Mouse (Mus musculus) CH12.LX (cell line): ENCODE measurements at regions not wholly inside any gene's neighbourhood (a gene's known extent, or its start where the extent isn't known, plus 50 kb on each side); places are given as distances from the start of the nearest gene placed in this dataset.
"Not testable (repeated sequence)": the region's sequence is repeated elsewhere in the genome, so short reads cannot be mapped to it uniquely, and the experiment has no call there.

ENCODE experiments used
- DNase-seq: peaks from one replicate; pipeline ENCODE4 v3.0.0-alpha.2; 2013; ENCODE audit errors: extremely low read depth
- H3K27ac ChIP-seq: 2 replicates; pipeline ENCODE4 v1.5.1; 2012; ENCODE audit warnings: low read depth, mild to moderate bottlenecking, control low read depth, moderate library complexity; ENCODE audit not compliant: insufficient read depth
- H3K27me3 ChIP-seq: replicated peaks from 2 replicates; pipeline ENCODE3; 2012; ENCODE audit warnings: inconsistent platforms
- H3K36me3 ChIP-seq, 2 experiments: replicated peaks in 1 of 2; 2 replicates each; pipeline versions ENCODE3 to v1.6.1; 2012; ENCODE audit warnings: inconsistent platforms in 1 of 2, low read length in 1 of 2, mild to moderate bottlenecking in 1 of 2, mixed read lengths in 1 of 2, moderate library complexity in 1 of 2; ENCODE audit not compliant: control insufficient read depth in 1 of 2, insufficient read depth in 1 of 2
- H3K4me1 ChIP-seq, 2 experiments: 2 replicates each; pipeline ENCODE4 v1.6.1; 2012; ENCODE audit warnings: inconsistent platforms in 1 of 2, moderate library complexity in 1 of 2; ENCODE audit not compliant: insufficient read depth in 2 of 2, control insufficient read depth in 1 of 2
- H3K4me2 ChIP-seq: 2 replicates; pipeline ENCODE4 v1.6.1; 2012; ENCODE audit warnings: low read depth, mild to moderate bottlenecking, control low read depth; ENCODE audit not compliant: poor library complexity, insufficient read depth, severe bottlenecking
- H3K4me3 ChIP-seq, 3 experiments: fragments of 150-350 bp in 1 of 3; sonication (generic) in 1 of 3; replicated peaks in 1 of 3; 2 replicates each; pipeline versions ENCODE3 to v1.5.1; 2011 to 2012; ENCODE audit warnings: low read depth in 2 of 3, low read length in 2 of 3, mild to moderate bottlenecking in 2 of 3, moderate library complexity in 2 of 3, control low read depth in 1 of 3, improper control_type of control experiment in 1 of 3, inconsistent platforms in 1 of 3, mixed read lengths in 1 of 3; ENCODE audit not compliant: poor library complexity in 1 of 3
- H3K79me2 ChIP-seq: replicated peaks from 2 replicates; pipeline ENCODE4 v1.6.1; 2012; ENCODE audit warnings: mild to moderate bottlenecking, moderate library complexity; ENCODE audit not compliant: control insufficient read depth, poor library complexity, insufficient read depth, severe bottlenecking; ENCODE audit errors: extremely low read depth
- H3K9ac ChIP-seq: 2 replicates; pipeline ENCODE4 v1.6.1; 2012; ENCODE audit warnings: low read depth, mild to moderate bottlenecking, control low read depth, moderate library complexity; ENCODE audit not compliant: insufficient read depth
- H3K9me3 ChIP-seq: replicated peaks from 2 replicates; pipeline ENCODE3; 2012; ENCODE audit warnings: low read length, inconsistent platforms, mixed read lengths
- BHLHE40 ChIP-seq: IDR thresholded peaks from 2 replicates; pipeline ENCODE4 v1.6.1; 2011; ENCODE audit warnings: mild to moderate bottlenecking, low read depth, low read length, improper control_type of control experiment
- ETS1 ChIP-seq: conservative IDR thresholded peaks from 2 replicates; pipeline ENCODE4 v1.6.1; 2012; ENCODE audit warnings: low read depth, mild to moderate bottlenecking, inconsistent platforms, low read length, improper control_type of control experiment, moderate library complexity
- GABPA ChIP-seq: IDR thresholded peaks from 2 replicates; pipeline ENCODE4 v1.6.1; 2012; ENCODE audit warnings: low read depth, low read length, improper control_type of control experiment, inconsistent platforms; ENCODE audit not compliant: insufficient replicate concordance
- JUN ChIP-seq: IDR thresholded peaks from 2 replicates; pipeline ENCODE4 v1.6.1; 2011; ENCODE audit warnings: low read depth, mild to moderate bottlenecking, low read length, improper control_type of control experiment, moderate library complexity; ENCODE audit not compliant: insufficient read depth
- MAZ ChIP-seq: IDR thresholded peaks from 2 replicates; pipeline ENCODE4 v1.6.1; 2012; ENCODE audit warnings: low read depth, mild to moderate bottlenecking, inconsistent platforms, low read length, improper control_type of control experiment, moderate library complexity
- MYC ChIP-seq: IDR thresholded peaks from 2 replicates; pipeline ENCODE4 v1.6.1; 2011; ENCODE audit warnings: low read depth, mild to moderate bottlenecking, improper control_type of control experiment, low read length
- POLR2A ChIP-seq: IDR thresholded peaks from 2 replicates; pipeline ENCODE4 v1.6.1; 2011; ENCODE audit warnings: low read depth, mild to moderate bottlenecking, improper control_type of control experiment, low read length
- RAD21 ChIP-seq: IDR thresholded peaks from 2 replicates; pipeline ENCODE4 v1.6.1; 2011; ENCODE audit warnings: low read depth, mild to moderate bottlenecking, low read length, improper control_type of control experiment, moderate library complexity
- dilution Hi-C: fragments of 300-500 bp; cut with MboI; formaldehyde crosslinking; loops from 2 replicates; pipeline ENCODE4 v1.14.3; 2020; ENCODE audit warnings: low sequenced_read_pairs; ENCODE audit not compliant: extremely low pct_unique_long_range_greater_than_20kb, extremely low pct_ligation_motif_present
- in situ Hi-C: fragments of 300-500 bp; cut with MboI; formaldehyde crosslinking; loops from 3 replicates; pipeline ENCODE4 v1.14.3; 2019; ENCODE audit warnings: low sequenced_read_pairs, low pct_ligation_motif_present, low pct_unique_long_range_greater_than_20kb, mixed read lengths

DNA sequence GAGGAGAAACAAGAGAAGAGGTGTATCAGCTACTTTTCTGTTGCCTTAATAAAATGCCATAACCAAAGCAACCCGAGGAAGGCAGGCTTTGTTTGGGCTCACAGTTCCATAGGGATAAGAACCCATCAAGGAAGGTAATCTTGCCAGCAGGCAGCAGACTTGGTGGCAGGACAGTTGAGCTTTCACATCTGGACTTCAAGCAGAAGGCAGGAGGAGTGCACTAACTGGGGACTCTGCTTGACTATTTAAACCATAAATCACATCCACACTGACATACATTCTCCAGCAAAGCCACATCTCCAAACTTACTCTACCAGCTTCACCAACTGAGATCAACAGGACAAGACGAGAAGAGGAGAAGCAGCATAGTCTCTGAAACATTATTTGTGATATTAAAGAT is 1094.0 kb upstream of the Cntn5 start:
- DNase-seq, result no peak
- H3K9me3 ChIP-seq, result no peaks in the 10 kb centered on the region
- no peaks in the 10 kb centered on the region for H3K36me3 ChIP-seq
- H3K4me1 ChIP-seq, result no peaks in the 10 kb centered on the region
- H3K27me3 ChIP-seq, result no peaks in the 10 kb centered on the region
- dilution Hi-C loops (no loop called here), in situ Hi-C loops (no loop called here)
- TF ChIP-seq BHLHE40, result no peak
- H3K27ac ChIP-seq, result no peak overlapping the region
- no peak overlapping the region for H3K4me3 ChIP-seq
- H3K79me2 ChIP-seq, result no peaks in the 10 kb centered on the region
- no peak overlapping the region for H3K4me2 ChIP-seq
- no peak overlapping the region for H3K9ac ChIP-seq

DNA sequence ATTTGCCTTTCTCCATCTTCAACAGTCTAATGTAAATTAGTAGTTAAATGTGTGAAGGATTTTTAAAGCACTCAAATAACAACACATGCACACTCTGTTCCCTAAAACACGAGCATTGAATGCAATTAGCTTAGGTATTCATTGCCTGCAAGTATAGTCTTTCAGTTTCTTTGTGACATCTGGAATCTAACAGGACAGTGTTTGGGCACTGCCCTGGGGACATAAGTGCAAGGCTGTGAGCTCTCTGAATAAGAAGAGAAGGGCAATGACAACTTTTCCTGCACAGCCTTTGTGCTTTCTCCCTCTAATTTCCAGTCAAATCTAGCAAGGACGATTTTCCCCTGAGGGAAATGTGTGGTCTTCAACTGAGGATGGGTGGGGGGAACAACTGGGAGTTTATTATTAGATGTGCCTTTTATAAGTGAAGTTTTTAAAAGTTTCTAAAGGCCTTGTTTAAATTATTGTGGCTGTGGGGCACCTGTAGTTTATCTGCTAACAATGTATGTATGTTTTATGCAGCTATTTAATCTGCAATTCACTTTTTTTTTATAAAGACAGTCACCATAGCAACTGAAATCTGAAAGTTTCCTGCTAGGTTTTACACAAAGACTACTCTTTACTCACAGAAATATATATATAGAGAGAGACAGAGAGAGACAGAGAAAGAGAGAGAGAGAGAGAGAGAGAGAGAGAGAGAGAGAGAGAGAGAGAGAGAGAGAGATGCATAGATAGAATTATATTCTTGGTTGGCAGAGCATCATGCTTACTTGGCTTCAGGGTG is 1077.7 kb upstream of the Cntn5 start:
- no peak overlapping the region for H3K4me2 ChIP-seq
- DNase-seq, result no peak
- in situ Hi-C loops, result no loop called here

DNA sequence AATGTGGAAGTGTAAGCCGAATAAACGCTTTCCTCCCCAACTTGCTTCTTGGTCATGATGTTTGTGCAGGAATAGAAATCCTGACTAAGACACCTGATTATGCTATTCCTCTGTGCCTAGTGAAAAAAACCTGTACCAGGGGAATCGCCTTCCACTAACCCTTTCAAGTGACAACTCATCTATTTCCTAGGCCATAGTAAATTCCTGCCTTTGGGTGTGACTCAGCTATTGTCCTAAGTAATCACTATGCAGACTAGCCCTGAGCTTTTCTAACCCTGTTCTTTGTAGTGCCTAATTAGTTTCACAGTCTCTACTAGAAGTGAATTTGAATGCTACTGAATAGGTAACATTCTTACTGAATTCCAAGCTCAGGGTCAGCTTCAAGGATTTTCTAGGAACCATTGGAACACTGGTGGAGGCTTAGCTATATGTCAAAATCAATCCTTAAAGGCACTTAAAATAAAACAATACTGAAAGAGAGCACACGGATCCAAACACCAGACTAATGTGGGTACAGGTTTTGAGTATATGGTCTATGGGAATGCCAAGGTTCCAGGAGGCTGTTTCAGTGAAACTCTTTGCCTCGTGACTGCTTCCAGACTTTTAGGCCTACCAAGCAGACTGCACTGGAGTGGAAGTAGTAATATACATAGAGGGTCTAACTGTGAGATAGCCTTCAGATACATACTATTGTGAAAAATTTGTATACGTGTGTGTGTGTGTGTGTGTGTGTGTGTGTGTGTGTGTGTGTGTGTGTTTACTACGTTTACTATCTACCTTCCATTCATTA is 1036.3 kb upstream of the Cntn5 start:
- in situ Hi-C loops, H3K36me3 ChIP-seq, H3K9me3 ChIP-seq, H3K4me1 ChIP-seq, H3K9ac ChIP-seq, dilution Hi-C loops, H3K79me2 ChIP-seq, H3K4me2 ChIP-seq, DNase-seq, H3K27me3 ChIP-seq, H3K4me3 ChIP-seq, H3K27ac ChIP-seq: not testable (repeated sequence)

More for the DNA sequence above, 1077.7 kb upstream of the Cntn5 start:
- Histone ChIP-seq H3K4me1 (no peaks in the 10 kb centered on the region), H3K9me3 (no peaks in the 10 kb centered on the region), H3K27me3 (no peaks in the 10 kb centered on the region), H3K27ac (no peak overlapping the region), H3K9ac (no peak overlapping the region), H3K79me2 (no peaks in the 10 kb centered on the region), H3K36me3 (no peaks in the 10 kb centered on the region), H3K4me3 (no peak overlapping the region)
- dilution Hi-C loops, result no loop called here
- TF ChIP-seq POLR2A (no peak), ETS1 (no peak), RAD21 (no peak), MYC (no peak), MAZ (no peak), GABPA (no peak), JUN (no peak)
- TF ChIP-seq, all 38 proteins: peak for 0
